ENCODE assay signal across 8 mouse cellular contexts in the genomic region with DNA sequence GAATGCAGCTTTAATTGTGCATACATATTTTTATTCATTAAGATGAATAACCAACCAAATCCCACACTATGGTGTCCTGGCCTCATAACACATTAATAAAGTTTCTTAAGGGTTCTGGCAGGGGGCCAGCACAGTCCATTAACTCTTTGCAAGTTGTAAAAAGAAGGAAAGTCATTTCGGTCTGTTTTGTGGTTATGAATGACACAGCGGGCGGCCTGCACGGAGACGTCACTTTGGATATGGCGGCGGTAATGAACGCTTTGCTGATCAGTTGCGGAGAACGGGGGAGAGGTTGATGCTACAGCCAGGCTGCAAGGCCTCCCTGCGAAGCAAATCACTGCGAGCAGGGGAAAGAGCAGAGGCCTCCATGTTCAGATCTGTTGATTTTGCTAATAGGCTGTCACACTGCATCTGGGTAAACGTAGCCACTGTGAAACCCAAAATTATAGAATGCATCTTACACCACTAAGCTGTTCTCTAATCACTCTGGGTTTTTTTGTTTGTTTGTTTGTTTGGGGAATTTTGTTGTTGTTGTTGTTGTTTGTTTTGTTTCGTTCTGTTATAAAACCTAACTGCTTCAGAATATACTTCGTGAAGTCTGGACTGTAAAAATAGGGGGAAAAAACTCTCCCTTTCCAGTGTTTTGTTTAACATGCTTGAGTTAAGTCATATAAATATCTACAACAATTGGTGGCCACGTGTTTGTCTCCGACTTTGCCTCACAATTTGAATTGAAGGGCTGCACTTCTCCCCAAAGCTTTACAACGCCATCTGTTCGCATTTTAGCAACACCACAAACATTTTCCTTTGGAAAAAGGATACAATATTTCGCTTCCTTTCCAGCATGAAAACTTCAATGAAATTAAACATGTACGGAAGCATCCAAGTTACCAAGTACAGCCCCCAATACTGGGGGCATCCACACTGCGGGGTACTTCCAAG.
DNase-seq lines count a peak whose midpoint lies in the region; ATAC-seq and TF ChIP-seq lines count a peak whose summit lies in the region.

No protein-coding gene starts in this region.

- no peaks in the 10 kb centered on the region for H3K9me3 ChIP-seq in heart, embryonic 16.5 days (replicated peaks; ENCODE audit: control insufficient read depth, low read length)
- no peaks in the 10 kb centered on the region for H3K9me3 ChIP-seq in ES-Bruce4 (replicated peaks; ENCODE audit: control insufficient read depth, insufficient read depth, low read length, poor library complexity, severe bottlenecking)
- H3K9me3 ChIP-seq in embryonic facial prominence, embryonic 14.5 days (ENCODE audit: control insufficient read depth, low read length), result no peaks in the 10 kb centered on the region
- H3K9me3 ChIP-seq in limb, embryonic 13.5 days, result no peaks in the 10 kb centered on the region

- H3K36me3 ChIP-seq in heart, embryonic 16.5 days (ENCODE audit: control insufficient read depth, insufficient read depth), result no peaks in the 10 kb centered on the region; the same call in 1 of the 2 replicates
- no peaks in the 10 kb centered on the region for H3K36me3 ChIP-seq in ES-Bruce4 (ENCODE audit: control insufficient read depth, insufficient read depth, low read length, poor library complexity, severe bottlenecking)
- no peaks in the 10 kb centered on the region for H3K36me3 ChIP-seq in embryonic facial prominence, embryonic 14.5 days (ENCODE audit: control insufficient read depth, insufficient read depth, low read length)
- no peaks in the 10 kb centered on the region for H3K36me3 ChIP-seq in limb, embryonic 13.5 days

- peak overlapping the region; percentile 29; the same call in 1 of the 2 replicates for H3K27ac ChIP-seq in heart, embryonic 16.5 days (ENCODE audit: low read length)
- H3K27ac ChIP-seq in ES-Bruce4 (ENCODE audit: insufficient read depth, low read length), result no peak overlapping the region
- H3K27ac ChIP-seq in embryonic facial prominence, embryonic 14.5 days (replicated peaks; ENCODE audit: low read depth, low read length), result peak overlapping the region; percentile 52; the same call in 1 of the 2 replicates
- H3K27ac ChIP-seq in limb, embryonic 13.5 days, result no peak overlapping the region

- H3K9ac ChIP-seq in heart, embryonic 16.5 days (ENCODE audit: low read length), result no peak overlapping the region
- no peak overlapping the region for H3K9ac ChIP-seq in ES-Bruce4 (ENCODE audit: low read depth, poor library complexity, severe bottlenecking)
- no peak overlapping the region for H3K9ac ChIP-seq in embryonic facial prominence, embryonic 14.5 days (ENCODE audit: low read depth, low read length)
- no peak overlapping the region for H3K9ac ChIP-seq in limb, embryonic 13.5 days

- H3K4me2 ChIP-seq in heart, embryonic 16.5 days (ENCODE audit: low read depth, low read length), result no peak overlapping the region
- peak overlapping the region; percentile 31; the same call in 1 of the 2 replicates for H3K4me2 ChIP-seq in embryonic facial prominence, embryonic 14.5 days (ENCODE audit: low read depth, low read length)
- peak overlapping the region; percentile 53 for H3K4me2 ChIP-seq in limb, embryonic 13.5 days (replicated peaks)

- TF ChIP-seq EP300 in ES-Bruce4 (IDR thresholded peaks at IDR 0.05; ENCODE audit: insufficient read depth, low read depth, low read length), result no peak

- TF ChIP-seq CTCF in ES-Bruce4 (IDR thresholded peaks at IDR 0.05; ENCODE audit: low read depth, low read length), result no peak

- ATAC-seq in heart, embryonic 16.5 days (replicated peaks; ENCODE audit: extremely low read depth, insufficient read depth, low FRiP score), result no peak
- no peak for ATAC-seq in embryonic facial prominence, embryonic 14.5 days (ENCODE audit: low read depth)
- no peak for ATAC-seq in limb, embryonic 13.5 days (ENCODE audit: low FRiP score, low read depth)

- H3K4me1 ChIP-seq in heart, embryonic 16.5 days (ENCODE audit: control insufficient read depth, insufficient read depth, low read length), result peaks cover 55% of the 10 kb centered on the region
- H3K4me1 ChIP-seq in ES-Bruce4 (ENCODE audit: control insufficient read depth, insufficient read depth, low read length), result peaks cover 3% of the 10 kb centered on the region
- peaks cover 65% of the 10 kb centered on the region for H3K4me1 ChIP-seq in embryonic facial prominence, embryonic 14.5 days (ENCODE audit: control insufficient read depth, insufficient read depth, low read length)
- peaks cover 81% of the 10 kb centered on the region for H3K4me1 ChIP-seq in limb, embryonic 13.5 days

- 76% methylated on average over 22 of the region's 22 CpGs for WGBS in heart, embryonic 16.5 days
- 51% methylated on average over 22 of the region's 22 CpGs for WGBS in embryonic facial prominence, embryonic 14.5 days
- WGBS in limb, embryonic 13.5 days, result 30% methylated on average over 22 of the region's 22 CpGs

- no peak overlapping the region for H3K4me3 ChIP-seq in heart, embryonic 16.5 days (ENCODE audit: low read length)
- H3K4me3 ChIP-seq in ES-Bruce4 (ENCODE audit: low read depth, low read length), result peak overlapping the region; percentile 10; the same call in 1 of the 2 replicates
- no peak overlapping the region for H3K4me3 ChIP-seq in embryonic facial prominence, embryonic 14.5 days (ENCODE audit: low read depth, low read length)
- H3K4me3 ChIP-seq in limb, embryonic 13.5 days, result peak overlapping the region; percentile 13; the same call in 1 of the 2 replicates

- no peaks in the 10 kb centered on the region for H3K27me3 ChIP-seq in heart, embryonic 16.5 days (ENCODE audit: control insufficient read depth, insufficient read depth, low read length)
- no peaks in the 10 kb centered on the region for H3K27me3 ChIP-seq in ES-Bruce4 (ENCODE audit: control insufficient read depth, insufficient read depth, low read length, poor library complexity, severe bottlenecking)
- H3K27me3 ChIP-seq in embryonic facial prominence, embryonic 14.5 days (replicated peaks; ENCODE audit: control insufficient read depth, insufficient read depth, low read length), result no peaks in the 10 kb centered on the region
- H3K27me3 ChIP-seq in limb, embryonic 13.5 days, result no peaks in the 10 kb centered on the region

- no peak for DNase-seq in heart, adult 18-20 months
- peak; percentile 76 for DNase-seq in embryonic facial prominence, embryonic 14.5 days (ENCODE audit: low spot score)
- DNase-seq in adrenal gland, adult 8-10 months, result no peak
- DNase-seq in left cerebral cortex, adult 11 months (ENCODE audit: low spot score), result no peak
- no peak for DNase-seq in testis, postnatal 14 days (ENCODE audit: low spot score)

- no peak for TF ChIP-seq POLR2A in ES-Bruce4 (IDR thresholded peaks at IDR 0.05; ENCODE audit: insufficient read depth, low read length)

Comparison
In these comparisons a context has a peak if more than half of its experiments do, and no peak if none do; other contexts are left out.
1. H3K27ac ChIP-seq: peak in heart, embryonic 16.5 days (single experiment) and embryonic facial prominence, embryonic 14.5 days (single experiment); none in ES-Bruce4 (single experiment) and limb, embryonic 13.5 days (single experiment).
2. H3K4me3 ChIP-seq: peak in ES-Bruce4 (single experiment) and limb, embryonic 13.5 days (single experiment); none in heart, embryonic 16.5 days (single experiment) and embryonic facial prominence, embryonic 14.5 days (single experiment).